Mouse (Mus musculus) T-cell, adult 2 months (primary cell): ENCODE measurements around the gene Olfr77.

Experiments
- DNase-seq: peaks from one replicate; pipeline ENCODE4 v3.0.0; 2022; ENCODE audit warnings: low spot score

Gene Olfr77

DNA sequence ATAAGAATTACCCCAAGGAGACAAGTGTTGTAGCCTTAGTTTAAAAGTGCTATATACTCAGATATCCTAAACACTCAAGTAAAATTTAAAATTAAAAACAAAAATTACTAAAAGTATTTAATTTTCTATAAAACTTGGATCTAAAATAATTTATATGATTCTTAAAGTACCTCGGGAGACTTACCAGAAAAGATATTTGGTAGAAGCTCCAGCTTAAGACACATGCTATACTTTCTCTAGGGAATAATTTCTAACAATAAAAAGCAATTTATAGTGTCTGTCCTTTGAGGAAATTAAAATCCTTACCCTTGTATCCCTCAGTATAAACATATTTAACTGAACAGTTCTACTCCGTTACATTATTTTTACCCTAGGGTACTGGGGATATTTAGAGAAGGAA, at the start of gene Olfr77:
Gene Olfr77, plus strand, starts transcription at position 301 of the 400 bp plus-strand sequence.
- no peak for DNase-seq

DNA sequence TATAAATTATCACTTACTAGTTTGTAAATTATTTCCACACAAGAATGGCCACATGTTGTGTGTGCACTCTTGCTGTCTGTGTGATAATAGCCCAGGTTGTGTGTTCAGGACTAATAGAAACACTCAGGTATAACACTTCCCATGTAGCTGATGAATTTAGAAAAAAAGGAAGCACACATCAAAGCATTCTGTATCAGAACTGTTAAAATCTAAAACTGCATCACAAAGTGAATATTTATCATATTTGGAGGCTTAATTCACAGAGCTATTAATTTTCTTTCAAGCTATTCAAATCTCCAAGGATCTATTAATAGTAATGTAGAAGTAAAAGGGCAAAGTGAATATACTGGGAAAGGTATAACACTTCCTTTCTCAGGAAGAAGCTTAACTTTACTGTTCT, 28.8 kb upstream of the Olfr77 start, which contains the start of gene Olfr862:
Gene Olfr862, minus strand, starts transcription at position 101 of the 400 bp plus-strand sequence.
- no peak for DNase-seq

GRCm38 (mm10) chr9:19911170-19911569, 5.5 kb upstream of the Olfr77 start:
- no peak for DNase-seq
